Mouse (Mus musculus) lung, adult 2 months (tissue): ENCODE measurements around the gene Trpv4.

ENCODE experiments used
- CTCF ChIP-seq: fragments of 200-500 bp; IDR thresholded peaks from 2 replicates; pipeline ENCODE4 v1.5.1; 2011; ENCODE audit warnings: mild to moderate bottlenecking, low read length, control low read depth; ENCODE audit not compliant: insufficient read depth
- POLR2A ChIP-seq: fragments of 200-500 bp; IDR thresholded peaks from 2 replicates; pipeline ENCODE4 v1.6.1; 2011; ENCODE audit warnings: low read depth, mild to moderate bottlenecking, control low read depth, low read length, borderline replicate concordance; ENCODE audit errors: extremely low read depth

- TF ChIP-seq POLR2A = no peak
- TF ChIP-seq CTCF = peak; percentile 96
Measured at GRCm38 (mm10) chr5:114618851-114619250, 39.4 kb downstream of the Trpv4 start.
